Comparison of ENCODE assay signal across 11 mouse cellular contexts in genomic region chr11:109369026-109369637, GRCm38 (mm10). TPM values are rescaled to one million over a fixed set of nuclear protein-coding genes. Genes with fewer than 3 reads are reported as not detected.
DNase-seq lines count a peak whose midpoint lies in the region; ATAC-seq and TF ChIP-seq lines count a peak whose summit lies in the region.
"Had no signal": no experiment of that assay in that cellular context is flagged by ENCODE, and none has a peak within 500 bp of the region (broad histone marks: within the 10 kb centered on the region; RNA-seq: fewer than 3 reads in every experiment).

No protein-coding gene starts in this region.

- whole genome bisulfite sequencing in heart, adult 2 months, result 49% methylated on average over 3 of the region's 3 CpGs
- WGBS in heart, embryonic 10.5 days, result 86% methylated on average over 3 of the region's 3 CpGs
- 95% methylated on average over 3 of the region's 3 CpGs for WGBS in forebrain, embryonic 15.5 days
- 87% methylated on average over 3 of the region's 3 CpGs for WGBS in forebrain, postnatal 0 days

- no peak overlapping the region for H3K4me2 ChIP-seq in forebrain, embryonic 15.5 days (replicated peaks)
- H3K4me2 ChIP-seq in forebrain, postnatal 0 days (ENCODE audit: low read depth), result no peak overlapping the region

- no peak overlapping the region for H3K9ac ChIP-seq in heart, adult 2 months (ENCODE audit: low read depth, low read length)
- no peak overlapping the region for H3K9ac ChIP-seq in forebrain, embryonic 15.5 days (replicated peaks)
- H3K9ac ChIP-seq in forebrain, postnatal 0 days, result no peak overlapping the region

- ATAC-seq in inflammation-experienced regulatory T-cells, adult 6 months, result peak; percentile 70
- no peak for ATAC-seq in forebrain, embryonic 15.5 days (replicated peaks)
- no peak for ATAC-seq in forebrain, postnatal 0 days

- H3K27ac ChIP-seq in heart, adult 2 months, result peak overlapping the region; percentile 38; the same call in 1 of the 2 replicates
- no peak overlapping the region for H3K27ac ChIP-seq in heart, embryonic 10.5 days
- no peak overlapping the region for H3K27ac ChIP-seq in forebrain, embryonic 15.5 days (replicated peaks)
- no peak overlapping the region for H3K27ac ChIP-seq in forebrain, postnatal 0 days (ENCODE audit: low read depth, low read length)

- TF ChIP-seq CTCF in heart, adult 2 months (IDR thresholded peaks at IDR 0.05), result no peak
- TF ChIP-seq CTCF in forebrain, postnatal 0 days (IDR thresholded peaks at IDR 0.05; ENCODE audit: low read depth), result no peak

- peaks cover 50% of the 10 kb centered on the region for H3K36me3 ChIP-seq in heart, adult 2 months (ENCODE audit: control insufficient read depth, insufficient read depth, low read length)
- peaks cover 41% of the 10 kb centered on the region for H3K36me3 ChIP-seq in heart, embryonic 10.5 days
- peaks cover 18% of the 10 kb centered on the region; the same call in 1 of the 2 replicates for H3K36me3 ChIP-seq in forebrain, embryonic 15.5 days
- H3K36me3 ChIP-seq in forebrain, postnatal 0 days (ENCODE audit: insufficient read depth), result no peaks in the 10 kb centered on the region; the same call in none of the 2 replicates

- no peaks in the 10 kb centered on the region for H3K27me3 ChIP-seq in heart, adult 2 months (ENCODE audit: control insufficient read depth, insufficient read depth, low read length)
- H3K27me3 ChIP-seq in heart, embryonic 10.5 days (ENCODE audit: insufficient read depth, poor library complexity, severe bottlenecking), result no peaks in the 10 kb centered on the region
- no peaks in the 10 kb centered on the region for H3K27me3 ChIP-seq in forebrain, embryonic 15.5 days
- H3K27me3 ChIP-seq in forebrain, postnatal 0 days (ENCODE audit: insufficient read depth, low read length), result no peaks in the 10 kb centered on the region

- TF ChIP-seq EP300 in heart, adult 2 months (IDR thresholded peaks at IDR 0.05; ENCODE audit: insufficient read depth, low read depth, low read length), result 0 out of 2 replicates have a peak, but pooled peaks have one; percentile 6

- H3K9me3 ChIP-seq in heart, embryonic 10.5 days, result no peaks in the 10 kb centered on the region
- H3K9me3 ChIP-seq in forebrain, embryonic 15.5 days, result no peaks in the 10 kb centered on the region
- H3K9me3 ChIP-seq in forebrain, postnatal 0 days (ENCODE audit: low read length), result no peaks in the 10 kb centered on the region

- no peak for TF ChIP-seq POLR2A in heart, adult 2 months (IDR thresholded peaks at IDR 0.05; ENCODE audit: insufficient read depth, low read depth, low read length)

- H3K79me2 ChIP-seq in heart, adult 2 months (replicated peaks; ENCODE audit: control insufficient read depth, insufficient read depth, low read length), result peaks cover 18% of the 10 kb centered on the region

- intact Hi-C loops in heart, adult 2 months (cut with DNase I), result loop anchor here (10.0 kb wide), 1 partner anchor 966 kb away; the partner anchor contains the start of gene Abca5

- H3K4me1 ChIP-seq in heart, adult 2 months (ENCODE audit: control insufficient read depth, insufficient read depth, low read length), result peaks cover 28% of the 10 kb centered on the region
- H3K4me1 ChIP-seq in heart, embryonic 10.5 days, result peaks cover 71% of the 10 kb centered on the region
- peaks cover 43% of the 10 kb centered on the region for H3K4me1 ChIP-seq in forebrain, embryonic 15.5 days
- peaks cover 17% of the 10 kb centered on the region for H3K4me1 ChIP-seq in forebrain, postnatal 0 days (ENCODE audit: insufficient read depth)

- H3K4me3 ChIP-seq in heart, adult 2 months, result no peak overlapping the region
- no peak overlapping the region for H3K4me3 ChIP-seq in heart, embryonic 10.5 days
- H3K4me3 ChIP-seq in forebrain, embryonic 15.5 days, result no peak overlapping the region
- H3K4me3 ChIP-seq in forebrain, postnatal 0 days (ENCODE audit: low read depth, low read length), result no peak overlapping the region

- DNase-seq in heart, adult 2 months, result peak in 1 of 2 experiments; percentile 50
- DNase-seq in heart, embryonic 10.5 days (ENCODE audit: low spot score), result no peak
- DNase-seq in B cell, adult 2 months, result peak; percentile 26 to 45
- peak; percentile 82 for DNase-seq in lung, postnatal 36 days
- DNase-seq in MN1 (ENCODE audit: low spot score), result no peak
- DNase-seq in forebrain, postnatal 0 days, result no peak
- DNase-seq: cerebellum, adult 18-20 months had no signal

RNA-seq across cellular contexts. Expression of gene Gna13, which starts 6.5 kb away (rescaled TPM):
- total RNA-seq in heart, adult 2 months (2021), result 10 to 100 TPM; 30.8 to 30.9 TPM
- polyA plus RNA-seq in heart, adult 2 months (2012; rRNA removed), result 12.7 and 21.1 TPM in 2 replicates
- 20.5 and 23.4 TPM in 2 replicates for polyA plus RNA-seq in heart, embryonic 10.5 days (2016; fragmentation: Nextera tagmentation; extraction: Ambion mirVana)
- 10 to 100 TPM; 57.3 to 78.9 (median 61.4) TPM for polyA plus RNA-seq in inflammation-experienced regulatory T-cells, adult 6 months (2017; shearing (Covaris generic))
- 17.4 and 18.5 TPM in 2 replicates for polyA plus RNA-seq in forebrain, embryonic 15.5 days (2015; fragmentation: Nextera tagmentation; extraction: Ambion mirVana)
- 41.8 and 52.2 TPM in 2 replicates for total RNA-seq in forebrain, postnatal 0 days (2014; rRNA removed)
- polyA plus RNA-seq in forebrain, postnatal 0 days (2015; fragmentation: Nextera tagmentation; extraction: Ambion mirVana), result 25.9 and 30.4 TPM in 2 replicates

RNA-seq across cellular contexts. Expression of gene 9930022D16Rik, which starts 44.6 kb away (rescaled TPM):
- total RNA-seq in heart, adult 2 months (2021), result not detected
- not detected in 2 replicates for polyA plus RNA-seq in heart, adult 2 months (2012; rRNA removed)
- not detected in 2 replicates for polyA plus RNA-seq in heart, embryonic 10.5 days (2016; fragmentation: Nextera tagmentation; extraction: Ambion mirVana)
- under 1 TPM; 0.28 to 0.39 (median 0.36) TPM for polyA plus RNA-seq in inflammation-experienced regulatory T-cells, adult 6 months (2017; shearing (Covaris generic))
- not detected in 2 replicates for polyA plus RNA-seq in forebrain, embryonic 15.5 days (2015; fragmentation: Nextera tagmentation; extraction: Ambion mirVana)
- not detected in 2 replicates for total RNA-seq in forebrain, postnatal 0 days (2014; rRNA removed)
- polyA plus RNA-seq in forebrain, postnatal 0 days (2015; fragmentation: Nextera tagmentation; extraction: Ambion mirVana), result not detected in 2 replicates
- total RNA-seq: ES-E14 had no signal
- polyA plus RNA-seq: forebrain, embryonic 11.5 days had no signal

RNA-seq across cellular contexts. Expression of gene Amz2, which starts 56.6 kb away (rescaled TPM):
- 10 to 100 TPM; 50.2 to 57.5 TPM for total RNA-seq in heart, adult 2 months (2021)
- 52.4 and 99.9 TPM in 2 replicates for polyA plus RNA-seq in heart, adult 2 months (2012; rRNA removed)
- 35.4 and 37.1 TPM in 2 replicates for polyA plus RNA-seq in heart, embryonic 10.5 days (2016; fragmentation: Nextera tagmentation; extraction: Ambion mirVana)
- 10 to 100 TPM; 44.8 to 49.1 (median 46.0) TPM for polyA plus RNA-seq in inflammation-experienced regulatory T-cells, adult 6 months (2017; shearing (Covaris generic))
- 67.3 and 72.6 TPM in 2 replicates for polyA plus RNA-seq in forebrain, embryonic 15.5 days (2015; fragmentation: Nextera tagmentation; extraction: Ambion mirVana)
- total RNA-seq in forebrain, postnatal 0 days (2014; rRNA removed), result 200 and 213 TPM in 2 replicates
- 45.5 and 46.2 TPM in 2 replicates for polyA plus RNA-seq in forebrain, postnatal 0 days (2015; fragmentation: Nextera tagmentation; extraction: Ambion mirVana)

Comparison
In these comparisons a context has a peak if more than half of its experiments do, and no peak if none do; other contexts are left out.
1. DNase-seq: peak in B cell, adult 2 months (2 of 2) and lung, postnatal 36 days (single experiment); none in heart, embryonic 10.5 days (single experiment), MN1 (single experiment) and forebrain, postnatal 0 days (single experiment).